Mouse (Mus musculus) thymus, adult 2 months (tissue): ENCODE results near the gene Mien1. TPM values are rescaled to one million over a fixed set of nuclear protein-coding genes. Genes with fewer than 3 reads are reported as not detected.

Experiments
- DNase-seq: peaks from one replicate; pipeline ENCODE4 v3.0.0; 2021
- H3K27ac ChIP-seq: fragments of 200-500 bp; 2 replicates; pipeline ENCODE4 v1.5.1; 2012; ENCODE audit warnings: low read length, control low read depth; ENCODE audit not compliant: control insufficient read depth, insufficient read depth
- H3K27me3 ChIP-seq: fragments of 200-500 bp; 2 replicates; pipeline ENCODE4 v1.6.1; 2012; ENCODE audit warnings: mild to moderate bottlenecking, low read length, moderate library complexity, mixed read lengths; ENCODE audit not compliant: control insufficient read depth, insufficient read depth
- H3K36me3 ChIP-seq: fragments of 200-500 bp; 2 replicates; pipeline ENCODE4 v1.6.1; 2012; ENCODE audit warnings: mild to moderate bottlenecking, low read length, moderate library complexity; ENCODE audit not compliant: control insufficient read depth, insufficient read depth
- H3K4me1 ChIP-seq: fragments of 200-500 bp; replicated peaks from 2 replicates; pipeline ENCODE4 v1.6.1; 2012; ENCODE audit warnings: low read length; ENCODE audit not compliant: control insufficient read depth, insufficient read depth
- H3K4me3 ChIP-seq: fragments of 200-500 bp; 2 replicates; pipeline ENCODE4 v1.5.1; 2012; ENCODE audit warnings: mild to moderate bottlenecking, low read length, control low read depth, moderate library complexity; ENCODE audit not compliant: control insufficient read depth, insufficient read depth
- CTCF ChIP-seq: fragments of 200-500 bp; IDR thresholded peaks from 2 replicates; pipeline ENCODE4 v1.5.1; 2012; ENCODE audit warnings: mild to moderate bottlenecking, control low read depth, low read length, moderate library complexity, borderline replicate concordance; ENCODE audit not compliant: control insufficient read depth, poor library complexity, insufficient read depth; ENCODE audit errors: extremely low read depth
- POLR2A ChIP-seq: fragments of 200-500 bp; IDR thresholded peaks from 2 replicates; pipeline ENCODE4 v1.6.1; 2012; ENCODE audit warnings: mild to moderate bottlenecking, low read length, control low read depth, moderate library complexity; ENCODE audit not compliant: control insufficient read depth, poor library complexity, insufficient read depth; ENCODE audit errors: extremely low read depth
- WGBS: fragments of 180-500 bp; shearing (Covaris S2); methylation state at CpG from one replicate; pipeline ENCODE4 v1.1.7; 2018; 5-methylcytosine and 5-hydroxymethylcytosine counted together
- polyA plus RNA-seq: library from polyadenylated mRNA; depleted of rRNA; stranded (reverse); fragments of >200 nt; gene quantifications from 2 replicates; pipeline ENCODE4 v1.2.3, GENCODE M21; 2012

Gene Mien1
- polyA plus RNA-seq, 1 experiment = 96.7 TPM

- TF ChIP-seq POLR2A = no peak
- no peak for TF ChIP-seq CTCF
- Histone ChIP-seq H3K36me3 (no peaks in the 10 kb centered on the region), H3K27ac (no peak overlapping the region), H3K27me3 (peaks cover 20% of the 10 kb centered on the region), H3K4me1 (peaks cover 5% of the 10 kb centered on the region; the same call in 1 of the 2 replicates), H3K4me3 (no peak overlapping the region)
- 32% methylated on average over 2 of the region's 2 CpGs for WGBS
- no peak for DNase-seq
Observed at GRCm38 (mm10) chr11:98414162-98414561, 24.6 kb downstream of the Mien1 start.

GRCm38 (mm10) chr11:98413731-98414130, 25.1 kb downstream of the Mien1 start:
- Histone ChIP-seq H3K4me1 (peaks cover 5% of the 10 kb centered on the region; the same call in 1 of the 2 replicates), H3K27ac (no peak overlapping the region), H3K27me3 (peaks cover 20% of the 10 kb centered on the region), H3K36me3 (no peaks in the 10 kb centered on the region), H3K4me3 (no peak overlapping the region)
- no peak for DNase-seq
- 36% methylated on average over 7 of the region's 7 CpGs for WGBS
- TF ChIP-seq CTCF (no peak), POLR2A (no peak)

GRCm38 (mm10) chr11:98412797-98413301, 25.9 kb downstream of the Mien1 start:
- TF ChIP-seq CTCF (no peak), POLR2A (no peak)
- whole genome bisulfite sequencing = 2% methylated on average over 40 of the region's 40 CpGs
- H3K4me1 ChIP-seq = peaks cover 5% of the 10 kb centered on the region; the same call in 1 of the 2 replicates
- DNase-seq = no peak
- no peaks in the 10 kb centered on the region for H3K36me3 ChIP-seq
- no peak overlapping the region for H3K27ac ChIP-seq
- H3K27me3 ChIP-seq = peaks cover 20% of the 10 kb centered on the region
- peak overlapping the region; percentile 21 for H3K4me3 ChIP-seq

- no peak for DNase-seq
- Histone ChIP-seq H3K27me3 (peaks cover 20% of the 10 kb centered on the region), H3K4me3 (peak within 1 kb of the TSS; percentile 21), H3K27ac (no peak within 1 kb of the TSS), H3K36me3 (no peaks in the 10 kb centered on the region), H3K4me1 (peaks cover 5% of the 10 kb centered on the region; the same call in 1 of the 2 replicates)
- no peak for TF ChIP-seq POLR2A
- TF ChIP-seq CTCF = no peak
- 2% methylated on average over 47 of the region's 49 CpGs for WGBS
Observed at GRCm38 (mm10) chr11:98412273-98412796, 26.5 kb downstream of the Mien1 start, which contains the start of gene Erbb2. Erbb2 (plus strand) TSS chr11:98412470.

GRCm38 (mm10) chr11:98409341-98409822, 29.4 kb downstream of the Mien1 start:
- Histone ChIP-seq H3K36me3 (no peaks in the 10 kb centered on the region), H3K27ac (no peak overlapping the region), H3K4me1 (peaks cover 5% of the 10 kb centered on the region; the same call in 1 of the 2 replicates), H3K4me3 (no peak overlapping the region), H3K27me3 (peaks cover 20% of the 10 kb centered on the region)
- WGBS = 10% methylated on average over 10 of the region's 10 CpGs
- no peak for DNase-seq
- no peak for TF ChIP-seq CTCF
- no peak for TF ChIP-seq POLR2A

DNA sequence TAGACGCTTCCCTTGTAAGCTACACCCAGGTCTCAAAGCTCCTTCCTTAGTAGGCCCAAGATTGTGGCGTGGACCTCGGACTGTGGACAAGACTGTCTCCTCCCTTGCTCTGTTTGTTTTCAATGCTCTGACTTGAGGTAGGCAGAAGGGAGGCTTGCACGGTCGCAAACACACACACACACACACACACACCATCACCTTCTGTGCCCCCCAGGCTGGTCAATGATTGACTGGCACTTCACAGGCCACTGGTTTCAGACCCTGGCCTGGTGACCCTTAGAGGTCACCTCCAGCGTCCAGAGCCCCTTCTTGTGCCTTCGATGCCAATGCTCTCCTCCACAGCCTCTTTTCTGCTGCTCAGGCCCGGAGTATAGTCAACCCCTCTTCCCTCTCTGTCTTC, 29.9 kb downstream of the Mien1 start:
- H3K4me1 ChIP-seq = peaks cover 5% of the 10 kb centered on the region; the same call in 1 of the 2 replicates
- no peak for DNase-seq
- TF ChIP-seq POLR2A (no peak), CTCF (no peak)
- peaks cover 20% of the 10 kb centered on the region for H3K27me3 ChIP-seq
- H3K27ac ChIP-seq = no peak overlapping the region
- H3K4me3 ChIP-seq = no peak overlapping the region
- WGBS = 84% methylated on average over 8 of the region's 8 CpGs
- no peaks in the 10 kb centered on the region for H3K36me3 ChIP-seq

DNA sequence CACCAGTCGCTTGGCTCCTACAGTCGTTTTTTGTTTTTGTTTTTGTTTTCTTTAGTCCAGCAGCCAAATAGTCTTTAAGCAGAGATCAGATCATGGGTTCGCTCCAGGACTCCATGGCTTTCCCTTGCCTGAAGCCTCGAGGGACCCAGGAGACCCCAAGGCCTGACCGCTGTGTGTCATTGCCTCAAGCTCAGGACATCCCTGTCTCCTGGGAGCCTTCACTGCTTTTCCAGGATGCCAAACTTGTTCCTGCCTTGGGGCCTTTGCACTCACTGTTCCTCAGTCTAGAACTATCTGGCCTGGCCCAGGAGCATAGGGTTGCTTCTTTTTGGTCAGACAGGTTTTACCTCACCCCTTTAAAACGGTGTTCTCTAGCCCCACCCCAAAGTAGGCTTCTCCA, 32.2 kb downstream of the Mien1 start:
- H3K27me3 ChIP-seq = peaks cover 7% of the 10 kb centered on the region; the same call in 1 of the 2 replicates
- 89% methylated on average over 6 of the region's 6 CpGs for WGBS

More for the DNA sequence above, 32.2 kb downstream of the Mien1 start:
- Histone ChIP-seq H3K27ac (no peak overlapping the region), H3K4me3 (no peak overlapping the region), H3K36me3 (no peaks in the 10 kb centered on the region), H3K4me1 (no peaks in the 10 kb centered on the region)
- DNase-seq = no peak
- TF ChIP-seq POLR2A = no peak
- no peak for TF ChIP-seq CTCF
